Mouse (Mus musculus): ENCODE results near the gene Abca15.
"Not testable (repeated sequence)": the region's sequence is repeated elsewhere in the genome, so short reads cannot be mapped to it uniquely, and the experiment has no call there.

The Abca15 gene

GRCm38 (mm10) chr7:120328087-120328793 lies at the start of gene Abca15:
Abca15 (plus strand) TSS chr7:120328670.
- in situ Hi-C loops (cut with MboI; ENCODE audit: low sequenced_read_pairs), result no loop called here

DNA sequence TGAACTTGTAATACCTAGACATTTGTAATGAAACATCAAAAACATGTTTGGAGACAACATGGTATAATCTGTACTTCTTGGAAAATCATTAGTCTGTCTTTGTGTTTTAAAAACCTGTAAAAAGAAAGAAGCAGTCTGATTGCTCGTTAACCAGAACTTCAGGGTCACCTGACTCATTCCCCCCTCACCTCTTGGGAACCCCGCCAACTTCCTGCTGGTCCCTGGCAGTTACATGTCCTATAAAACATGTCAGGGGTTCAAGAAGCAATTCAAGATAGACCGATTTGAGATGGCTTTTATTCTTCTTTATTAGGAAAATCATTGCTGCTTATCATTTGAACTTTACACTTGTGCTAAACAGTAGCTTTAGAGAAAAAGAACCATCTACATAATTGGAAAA lies 43.2 kb upstream of the Abca15 start:
- in situ Hi-C loops (cut with MboI; ENCODE audit: low sequenced_read_pairs), result no loop called here

DNA sequence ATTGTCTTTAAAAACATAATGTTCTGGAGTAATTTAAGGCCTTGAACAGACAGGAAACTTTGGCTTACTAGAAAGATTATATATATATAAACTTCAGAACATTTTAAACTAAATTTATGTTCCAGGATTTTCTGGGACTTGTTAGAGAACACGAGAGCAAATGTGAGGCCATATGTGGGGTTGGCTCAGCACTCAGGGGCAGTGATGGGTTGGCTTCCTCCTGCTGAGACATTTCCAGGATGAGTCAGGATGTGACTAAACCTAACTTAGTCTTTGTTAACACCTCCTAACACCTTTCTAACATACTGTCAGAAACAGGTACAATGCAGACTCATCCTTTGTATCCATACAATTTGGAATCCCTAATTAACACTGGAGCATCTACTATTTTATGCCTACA lies 12.4 kb upstream of the Abca15 start:
- in situ Hi-C loops (cut with MboI; ENCODE audit: low sequenced_read_pairs), result no loop called here

GRCm38 (mm10) chr7:120322963-120323362 lies 5.5 kb upstream of the Abca15 start:
- in situ Hi-C loops (cut with MboI; ENCODE audit: low sequenced_read_pairs), result no loop called here

DNA sequence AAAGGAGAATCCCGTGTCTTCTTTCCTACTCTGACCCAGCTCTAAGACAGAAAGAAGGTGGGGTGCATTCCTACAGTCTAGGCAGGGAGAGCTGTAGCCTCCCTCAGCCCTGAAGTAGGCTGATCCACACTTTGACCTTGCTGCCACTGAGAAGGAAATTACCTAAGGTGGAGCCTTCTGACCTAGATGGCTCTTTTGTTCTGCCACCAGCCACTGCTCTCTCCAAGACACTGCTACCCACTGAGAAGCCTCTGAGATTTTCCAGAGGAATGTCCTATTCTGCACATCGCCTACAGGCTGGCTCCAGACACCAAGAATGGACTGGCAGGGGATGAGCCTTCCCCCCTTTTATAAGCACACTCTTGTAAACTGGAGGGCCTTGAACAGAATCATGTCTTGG lies 2.6 kb upstream of the Abca15 start:
- in situ Hi-C loops (cut with MboI; ENCODE audit: low sequenced_read_pairs), result not testable (repeated sequence)

GRCm38 (mm10) chr7:120327220-120328073 lies 1.0 kb upstream of the Abca15 start:
- in situ Hi-C loops (cut with MboI; ENCODE audit: low sequenced_read_pairs), result no loop called here

GRCm38 (mm10) chr7:120361159-120361558 lies 32.7 kb downstream of the Abca15 start:
- in situ Hi-C loops (cut with MboI; ENCODE audit: low sequenced_read_pairs), result no loop called here

DNA sequence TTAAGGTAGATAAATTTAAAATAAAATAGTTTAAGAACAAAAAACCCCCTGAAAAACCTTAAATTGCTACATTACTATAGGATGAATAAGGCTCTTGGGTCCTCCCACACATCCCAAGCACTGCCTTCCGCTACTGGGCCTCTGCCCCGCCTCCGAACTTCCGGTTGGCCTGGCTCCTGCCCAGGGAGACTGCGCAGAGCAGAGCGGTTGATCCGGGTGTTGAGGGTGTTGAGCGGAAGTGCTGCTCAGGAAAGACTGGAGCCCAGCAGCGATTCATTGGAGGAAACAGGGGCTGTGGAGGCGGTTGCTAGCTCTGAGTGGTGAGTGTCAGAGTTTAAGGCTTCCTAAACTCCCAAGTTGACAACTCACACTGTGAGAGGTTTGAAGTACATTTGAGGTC lies 81.0 kb downstream of the Abca15 start, which contains the start of gene Abca16:
Gene Abca16 (plus strand): TSS at position 201 of the 400 bp plus-strand sequence.
- in situ Hi-C loops (cut with MboI; ENCODE audit: low sequenced_read_pairs), result no loop called here

DNA sequence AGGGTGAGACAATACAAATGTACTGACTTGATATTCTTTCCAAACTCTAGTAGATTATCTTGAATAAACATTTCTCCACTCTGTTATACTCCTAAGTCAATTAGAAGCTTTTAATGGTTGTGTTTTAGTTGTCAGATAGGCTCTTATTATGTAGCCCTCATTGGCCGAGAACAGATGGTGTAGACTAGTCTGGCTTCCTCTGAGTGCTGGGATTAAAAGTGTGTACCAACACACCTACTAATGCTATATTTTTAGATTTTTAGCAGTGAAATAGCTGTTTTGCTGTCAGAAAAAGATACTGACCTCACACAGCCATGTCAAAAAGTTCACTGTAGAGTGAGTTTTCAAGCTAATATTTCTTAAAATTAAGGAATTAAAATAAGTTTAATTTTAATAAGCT lies 83.9 kb downstream of the Abca15 start:
- in situ Hi-C loops (cut with MboI; ENCODE audit: low sequenced_read_pairs), result no loop called here

GRCm38 (mm10) chr7:120426625-120427024 lies 98.2 kb downstream of the Abca15 start:
- in situ Hi-C loops (cut with MboI; ENCODE audit: low sequenced_read_pairs), result no loop called here

DNA sequence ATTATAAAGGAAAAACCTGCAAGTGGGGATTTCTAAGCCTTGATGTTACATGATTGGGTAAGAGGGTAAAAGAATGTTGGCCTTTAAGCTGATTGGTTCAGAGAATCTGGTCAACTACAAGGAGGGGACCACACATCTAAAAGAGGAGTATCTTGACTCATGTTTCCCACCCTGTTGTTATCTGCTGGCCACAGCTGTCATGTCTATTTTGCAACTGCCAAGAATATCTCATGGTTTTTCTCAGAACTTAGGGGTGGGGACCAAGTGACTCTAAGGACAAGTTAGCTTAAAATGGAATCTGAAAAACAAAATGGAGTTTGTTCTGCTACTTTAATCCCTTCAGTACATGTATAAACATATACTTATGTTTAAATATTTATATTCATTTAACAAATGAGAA lies 103.0 kb downstream of the Abca15 start:
- in situ Hi-C loops (cut with MboI; ENCODE audit: low sequenced_read_pairs), result no loop called here
